Mouse (Mus musculus) embryonic facial prominence, embryonic 14.5 days (tissue): Measurements from ENCODE around the gene Gmfb. TPM values are rescaled to one million over a fixed set of nuclear protein-coding genes. Genes with fewer than 3 reads are reported as not detected.

Experiments used
- ATAC-seq: fragments of 200-750 bp; cut with Nextera tagmentation; 2 replicates; pipeline ENCODE4 v1.8.0; 2017; ENCODE audit warnings: low read depth, moderate number of reproducible peaks, moderate TSS enrichment
- DNase-seq: peaks from one replicate; pipeline ENCODE4 v3.0.0-alpha.2; 2015; ENCODE audit warnings: low spot score
- H3K27ac ChIP-seq: fragments of 300-500 bp; sonication (generic); replicated peaks from 2 replicates; pipeline ENCODE4 v1.5.1; 2014; ENCODE audit warnings: low read depth, mild to moderate bottlenecking, low read length, moderate library complexity
- H3K27me3 ChIP-seq: fragments of 300-500 bp; sonication (generic); replicated peaks from 2 replicates; pipeline ENCODE4 v1.6.1; 2014; ENCODE audit warnings: low read length; ENCODE audit not compliant: control insufficient read depth, insufficient read depth
- H3K36me3 ChIP-seq: fragments of 300-500 bp; sonication (generic); 2 replicates; pipeline ENCODE4 v1.6.1; 2014; ENCODE audit warnings: low read length, mixed read lengths; ENCODE audit not compliant: control insufficient read depth, insufficient read depth
- H3K4me1 ChIP-seq: fragments of 300-500 bp; sonication (generic); 2 replicates; pipeline ENCODE4 v1.6.1; 2014; ENCODE audit warnings: antibody characterized with exemption, low read length; ENCODE audit not compliant: control insufficient read depth, insufficient read depth
- H3K4me2 ChIP-seq: fragments of 300-500 bp; sonication (generic); 2 replicates; pipeline ENCODE4 v1.6.1; 2014; ENCODE audit warnings: low read depth, mild to moderate bottlenecking, low read length, moderate library complexity, mixed read lengths
- H3K4me3 ChIP-seq: fragments of 300-500 bp; sonication (generic); 2 replicates; pipeline ENCODE4 v1.5.1; 2014; ENCODE audit warnings: low read depth, mild to moderate bottlenecking, low read length
- H3K9ac ChIP-seq: fragments of 300-500 bp; sonication (generic); 2 replicates; pipeline ENCODE4 v1.6.1; 2014; ENCODE audit warnings: low read depth, mild to moderate bottlenecking, low read length, moderate library complexity, mixed read lengths
- H3K9me3 ChIP-seq: fragments of 300-500 bp; sonication (generic); 2 replicates; pipeline ENCODE4 v1.6.1; 2016; ENCODE audit warnings: low read length; ENCODE audit not compliant: control insufficient read depth
- WGBS: fragments of 180-500 bp; shearing (Covaris S2); extraction: QIAGEN DNeasy Blood & Tissue Kit; methylation state at CpG from one replicate; pipeline ENCODE4 v1.1.7; 2014; 5-methylcytosine and 5-hydroxymethylcytosine counted together
- polyA plus RNA-seq: library from polyadenylated mRNA; unstranded; fragments of >200 nt; fragmentation: Nextera tagmentation; extraction: Ambion mirVana; gene quantifications from 2 replicates; pipeline ENCODE4 v1.2.1, GENCODE M21; 2014

Gene Gmfb
- polyA plus RNA-seq, 1 experiment from 2014 or later, result 85.7 TPM

DNA sequence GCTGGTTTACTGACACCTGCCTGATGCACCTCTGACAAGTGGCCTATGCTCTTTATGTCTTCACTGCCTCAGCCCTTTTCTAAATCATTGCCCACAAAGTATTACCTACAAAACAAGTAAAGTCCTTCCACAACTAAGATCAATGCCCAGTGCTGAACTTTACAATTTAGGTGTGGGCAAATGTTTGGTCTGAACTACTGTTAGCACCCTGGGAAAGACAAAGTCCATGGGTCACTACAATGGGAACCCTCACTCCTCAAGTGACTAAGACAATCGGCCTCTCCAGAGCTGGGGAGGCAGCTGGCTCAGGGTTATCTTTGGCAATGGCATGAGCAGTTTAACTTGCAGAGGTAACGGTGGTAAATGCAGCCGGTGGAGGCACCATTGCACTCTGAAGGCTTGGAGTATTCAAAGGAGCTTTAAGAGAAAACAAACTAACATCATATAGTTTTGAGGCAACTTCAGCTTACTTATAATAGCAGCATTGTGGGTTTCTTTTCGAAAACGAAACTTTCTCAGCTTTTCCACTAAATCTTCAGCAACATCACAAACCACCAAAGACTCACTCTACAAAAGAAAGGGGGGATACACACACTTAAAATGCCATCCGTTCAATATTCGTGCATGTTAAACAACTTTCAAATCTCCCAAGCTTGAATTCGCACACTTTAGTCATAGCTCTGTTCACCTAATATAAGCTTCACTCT lies 5.0 kb downstream of the Gmfb start:
- WGBS, result 92% methylated on average over 8 of the region's 8 CpGs
- no peaks in the 10 kb centered on the region for H3K27me3 ChIP-seq
- no peak for ATAC-seq

GRCm38 (mm10) chr14:46815640-46816039 lies 6.4 kb downstream of the Gmfb start:
- H3K27me3 ChIP-seq, result no peaks in the 10 kb centered on the region
- no peak overlapping the region for H3K4me2 ChIP-seq
- H3K9ac ChIP-seq, result no peak overlapping the region
- DNase-seq (no peak), ATAC-seq (no peak)
- H3K36me3 ChIP-seq, result peaks cover 57% of the 10 kb centered on the region
- peaks cover 12% of the 10 kb centered on the region for H3K4me1 ChIP-seq
- WGBS, result 85% methylated on average over 6 of the region's 6 CpGs
- no peak overlapping the region for H3K4me3 ChIP-seq
- H3K27ac ChIP-seq, result no peak overlapping the region
- no peaks in the 10 kb centered on the region for H3K9me3 ChIP-seq

More for the DNA sequence above, 5.0 kb downstream of the Gmfb start:
- Histone ChIP-seq H3K9ac (no peak overlapping the region), H3K27ac (no peak overlapping the region), H3K9me3 (no peaks in the 10 kb centered on the region), H3K4me2 (no peak overlapping the region), H3K4me3 (no peak overlapping the region), H3K36me3 (peaks cover 45% of the 10 kb centered on the region), H3K4me1 (peaks cover 13% of the 10 kb centered on the region)
- no peak for DNase-seq

DNA sequence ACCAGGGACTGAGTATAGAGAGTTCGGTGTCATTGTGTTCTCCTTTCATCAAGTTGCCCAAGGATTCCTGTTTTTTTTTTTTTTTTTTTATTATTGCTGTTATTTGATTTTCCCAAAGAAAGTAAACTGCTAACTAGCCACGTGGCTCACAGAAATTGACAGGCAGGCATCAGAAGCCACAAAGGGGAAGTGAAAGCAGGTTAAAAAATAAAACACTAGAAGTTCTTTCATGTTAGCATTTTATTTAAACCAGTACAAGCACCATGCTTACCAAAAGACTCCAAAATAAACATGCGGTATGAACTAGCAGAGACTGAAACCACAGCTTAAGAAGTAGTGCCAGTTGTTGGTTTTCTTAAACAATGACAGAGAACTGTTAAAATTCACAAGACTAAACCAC lies 14.1 kb downstream of the Gmfb start:
- H3K9me3 ChIP-seq, result no peaks in the 10 kb centered on the region
- H3K27ac ChIP-seq, result no peak overlapping the region
- peaks cover 37% of the 10 kb centered on the region for H3K36me3 ChIP-seq
- DNase-seq (no peak), ATAC-seq (no peak)
- no peak overlapping the region for H3K4me3 ChIP-seq
- 64% methylated on average over 3 of the region's 3 CpGs for WGBS
- H3K9ac ChIP-seq, result no peak overlapping the region
- no peaks in the 10 kb centered on the region for H3K4me1 ChIP-seq
- no peaks in the 10 kb centered on the region for H3K27me3 ChIP-seq
- H3K4me2 ChIP-seq, result no peak overlapping the region

DNA sequence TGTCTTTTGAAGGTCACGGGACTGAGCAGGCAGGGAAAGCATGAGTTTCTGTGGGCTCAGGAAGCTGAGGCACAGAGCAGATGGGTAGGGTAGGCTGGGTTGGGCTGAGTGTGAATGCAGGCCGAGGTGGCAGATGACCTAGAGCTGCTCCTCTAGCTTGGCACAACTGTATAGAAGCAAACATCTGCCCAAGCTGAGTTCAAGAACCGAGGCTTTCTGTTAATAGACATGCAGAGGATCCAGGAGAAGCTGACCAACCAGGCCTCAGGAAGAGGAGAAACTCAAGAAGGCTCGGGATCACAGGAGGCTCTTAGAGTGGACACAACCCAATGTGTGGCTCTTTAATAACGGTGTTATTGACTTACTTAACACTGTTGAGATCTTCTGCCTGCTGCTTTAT lies 15.9 kb downstream of the Gmfb start:
- no peak for DNase-seq
- Histone ChIP-seq H3K36me3 (peaks cover 26% of the 10 kb centered on the region), H3K9me3 (no peaks in the 10 kb centered on the region), H3K4me1 (no peaks in the 10 kb centered on the region), H3K4me3 (no peak overlapping the region), H3K4me2 (no peak overlapping the region), H3K27me3 (no peaks in the 10 kb centered on the region), H3K9ac (no peak overlapping the region), H3K27ac (no peak overlapping the region)
- ATAC-seq, result no peak
- WGBS, result 86% methylated on average over 5 of the region's 5 CpGs

DNA sequence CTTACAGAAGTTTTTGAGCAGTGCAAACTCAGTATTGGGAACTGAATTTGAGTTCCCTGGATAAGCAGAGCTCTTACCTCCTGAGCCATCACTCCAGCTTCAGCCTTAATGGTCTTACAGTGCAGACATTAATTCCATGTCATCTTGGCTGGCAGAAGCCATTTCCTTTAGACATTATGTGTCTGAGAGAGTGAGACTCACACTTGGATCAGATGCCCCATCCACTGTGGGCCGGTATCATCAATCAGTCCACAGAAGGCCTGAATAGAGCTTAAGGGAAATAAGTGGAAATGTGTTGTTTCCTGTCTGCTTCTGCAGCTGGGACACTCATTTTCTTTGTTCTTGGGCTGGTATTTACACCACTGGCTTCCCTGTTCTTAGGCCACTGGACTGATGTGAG lies 18.3 kb downstream of the Gmfb start:
- DNase-seq (no peak), ATAC-seq (no peak)
- Histone ChIP-seq H3K36me3 (peaks cover 11% of the 10 kb centered on the region; the same call in 1 of the 2 replicates), H3K4me3 (no peak overlapping the region), H3K27ac (no peak overlapping the region), H3K27me3 (no peaks in the 10 kb centered on the region), H3K4me1 (no peaks in the 10 kb centered on the region), H3K4me2 (no peak overlapping the region), H3K9ac (no peak overlapping the region), H3K9me3 (no peaks in the 10 kb centered on the region)
- 86% methylated on average over 1 of the region's 1 CpGs for WGBS

DNA sequence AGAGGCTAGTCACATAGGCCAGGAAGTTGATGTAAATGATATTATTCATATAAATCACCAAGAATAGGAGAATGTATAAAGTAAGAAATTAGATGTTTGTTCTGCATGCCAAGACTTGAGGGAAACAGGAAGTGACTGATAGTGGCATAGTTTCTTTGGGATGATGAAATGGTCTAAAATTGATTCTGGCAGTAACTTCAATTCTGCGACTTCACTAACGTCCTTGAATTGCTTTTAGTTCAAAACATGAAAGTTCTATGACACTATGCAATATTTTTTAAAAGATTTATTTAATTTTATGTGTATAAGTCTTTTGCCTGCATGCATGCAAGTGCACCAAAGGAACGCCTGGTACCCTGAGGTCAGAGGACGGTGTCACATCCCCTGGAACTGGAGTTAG lies 18.8 kb downstream of the Gmfb start:
- Histone ChIP-seq H3K9me3 (no peaks in the 10 kb centered on the region), H3K4me3 (no peak overlapping the region), H3K4me2 (no peak overlapping the region), H3K36me3 (peaks cover 11% of the 10 kb centered on the region; the same call in 1 of the 2 replicates), H3K27ac (no peak overlapping the region), H3K9ac (no peak overlapping the region), H3K4me1 (no peaks in the 10 kb centered on the region), H3K27me3 (no peaks in the 10 kb centered on the region)
- WGBS, result 77% methylated on average over 4 of the region's 4 CpGs
- no peak for DNase-seq
- no peak for ATAC-seq

DNA sequence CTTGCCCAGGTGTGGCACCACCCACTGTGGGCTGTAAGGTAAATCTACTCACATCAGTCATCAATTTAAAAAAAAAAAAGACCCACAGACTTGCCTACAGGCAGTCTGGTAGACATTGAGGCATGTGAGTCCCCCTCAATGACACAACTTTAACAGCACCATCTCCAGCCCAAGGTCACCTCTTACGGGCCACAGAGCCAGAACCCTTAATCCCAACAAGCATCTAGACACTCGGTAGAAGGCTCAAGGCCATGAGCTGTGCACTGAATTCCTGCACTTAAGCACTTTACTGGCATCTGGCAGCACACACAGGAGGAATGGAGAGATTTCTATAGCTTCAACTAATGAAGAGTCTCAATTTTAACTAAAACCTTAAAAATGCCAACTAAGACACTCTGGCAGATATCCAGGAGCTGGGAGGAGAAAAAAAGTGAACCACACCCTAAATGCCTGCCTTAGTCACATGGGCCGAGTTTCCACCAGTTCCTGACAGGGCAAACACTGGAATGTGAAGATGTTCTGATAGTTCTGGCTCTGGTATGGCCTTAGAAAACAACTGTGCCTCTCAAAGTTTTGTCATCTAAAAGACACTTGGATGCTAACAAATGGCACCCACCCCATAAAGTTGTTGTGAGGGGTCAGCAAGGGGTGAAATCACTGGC lies 21.2 kb downstream of the Gmfb start:
- Histone ChIP-seq H3K36me3 (peaks cover 11% of the 10 kb centered on the region; the same call in 1 of the 2 replicates), H3K9ac (no peak overlapping the region), H3K27me3 (no peaks in the 10 kb centered on the region), H3K4me2 (no peak overlapping the region), H3K27ac (no peak overlapping the region), H3K4me1 (no peaks in the 10 kb centered on the region), H3K4me3 (no peak overlapping the region), H3K9me3 (no peaks in the 10 kb centered on the region)
- DNase-seq (peak; percentile 36), ATAC-seq (no peak)
- WGBS, result 82% methylated on average over 3 of the region's 3 CpGs

- DNase-seq, result no peak
- Histone ChIP-seq H3K4me1 (no peaks in the 10 kb centered on the region), H3K27ac (no peak overlapping the region), H3K9me3 (no peaks in the 10 kb centered on the region), H3K4me2 (no peak overlapping the region), H3K4me3 (no peak overlapping the region), H3K9ac (no peak overlapping the region), H3K36me3 (peaks cover under 1% of the 10 kb centered on the region; the same call in 1 of the 2 replicates), H3K27me3 (no peaks in the 10 kb centered on the region)
- 85% methylated on average over 5 of the region's 5 CpGs for WGBS
- ATAC-seq, result no peak
Observed at GRCm38 (mm10) chr14:46794157-46794556, 27.9 kb downstream of the Gmfb start.

DNA sequence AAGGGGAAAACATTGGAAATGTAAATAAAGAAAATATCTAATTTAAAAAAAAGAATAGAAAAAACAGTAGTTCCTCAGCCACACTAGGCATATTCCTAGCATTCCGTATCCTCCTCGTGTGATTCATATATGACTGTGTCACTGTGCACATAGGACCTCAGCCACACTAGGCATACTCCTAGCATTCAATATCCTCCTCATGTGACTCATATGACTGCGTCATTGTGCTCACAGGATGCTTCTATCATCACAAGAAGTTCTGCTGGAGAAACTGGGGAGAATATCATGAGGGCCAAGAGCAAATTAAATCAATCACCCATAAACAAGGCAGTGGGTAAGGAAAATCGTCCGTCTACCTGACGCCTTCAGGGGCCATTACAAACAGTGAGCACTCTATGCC lies 31.3 kb downstream of the Gmfb start:
- H3K36me3 ChIP-seq, result no peaks in the 10 kb centered on the region
- 92% methylated on average over 6 of the region's 6 CpGs for WGBS
- ATAC-seq, result no peak
- peaks cover 11% of the 10 kb centered on the region for H3K4me1 ChIP-seq
- DNase-seq, result no peak
- H3K4me3 ChIP-seq, result no peak overlapping the region
- H3K27ac ChIP-seq, result no peak overlapping the region
- H3K4me2 ChIP-seq, result no peak overlapping the region
- no peak overlapping the region for H3K9ac ChIP-seq
- no peaks in the 10 kb centered on the region for H3K27me3 ChIP-seq
- no peaks in the 10 kb centered on the region for H3K9me3 ChIP-seq
